Mouse (Mus musculus) testis, adult 2 months (tissue): ENCODE results near the gene Ism1.

Experiments
- CTCF ChIP-seq: fragments of 200-500 bp; IDR thresholded peaks from 2 replicates; pipeline ENCODE4 v1.5.1; 2012; ENCODE audit warnings: low read depth, mild to moderate bottlenecking, inconsistent platforms, low read length, moderate library complexity; ENCODE audit not compliant: control insufficient read depth, insufficient read depth, insufficient replicate concordance
- POLR2A ChIP-seq: fragments of 200-500 bp; IDR thresholded peaks from 2 replicates; pipeline ENCODE4 v1.6.1; 2012; ENCODE audit warnings: low read depth, mild to moderate bottlenecking, inconsistent platforms, low read length, moderate library complexity; ENCODE audit not compliant: control insufficient read depth

DNA sequence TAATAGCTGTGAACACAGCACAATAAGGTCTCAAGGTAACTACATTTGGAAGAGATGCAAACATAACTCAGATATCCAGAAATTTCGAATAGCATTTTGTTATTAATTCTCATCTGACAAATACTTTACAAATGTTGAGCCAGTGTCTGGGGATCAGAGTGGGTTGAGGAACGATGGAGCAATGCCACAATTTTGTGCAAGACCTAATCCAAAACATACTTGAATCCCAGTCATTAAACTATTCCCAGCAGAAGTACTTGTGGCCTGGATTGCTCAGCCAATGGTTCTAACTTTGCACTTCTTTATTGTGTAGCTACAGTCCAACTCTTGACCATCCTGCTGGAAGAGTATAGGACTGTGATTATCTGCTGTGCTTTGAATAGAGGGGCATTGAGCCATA is 50.1 kb downstream of the Ism1 start:
- no peak for TF ChIP-seq POLR2A
- TF ChIP-seq CTCF: no peak
